Mouse (Mus musculus): ENCODE results near the gene Clic6. TPM values are rescaled to one million over a fixed set of nuclear protein-coding genes. Genes with fewer than 3 reads are reported as not detected.
A peak's percentile ranks its signal among the peaks of the same experiment; 100 is the strongest.

Gene Clic6
- polyA plus RNA-seq (2012; ENCODE audit: insufficient read depth, insufficient read length, missing spikeins) = not detected in 2 replicates

- Histone ChIP-seq H3K27ac (replicated peaks; ENCODE audit: low read depth, low read length) (no peak within 1 kb of the TSS), H3K4me3 (ENCODE audit: insufficient read depth, low read depth, low read length) (no peak within 1 kb of the TSS), H3K4me1 (ENCODE audit: control insufficient read depth, insufficient read depth, insufficient read length, low read length) (no peaks in the 10 kb centered on the region)
These were observed at the start of gene Clic6 for GRCm38 (mm10) chr16:92485436-92485835. Clic6 (plus strand) TSS chr16:92485736.

DNA sequence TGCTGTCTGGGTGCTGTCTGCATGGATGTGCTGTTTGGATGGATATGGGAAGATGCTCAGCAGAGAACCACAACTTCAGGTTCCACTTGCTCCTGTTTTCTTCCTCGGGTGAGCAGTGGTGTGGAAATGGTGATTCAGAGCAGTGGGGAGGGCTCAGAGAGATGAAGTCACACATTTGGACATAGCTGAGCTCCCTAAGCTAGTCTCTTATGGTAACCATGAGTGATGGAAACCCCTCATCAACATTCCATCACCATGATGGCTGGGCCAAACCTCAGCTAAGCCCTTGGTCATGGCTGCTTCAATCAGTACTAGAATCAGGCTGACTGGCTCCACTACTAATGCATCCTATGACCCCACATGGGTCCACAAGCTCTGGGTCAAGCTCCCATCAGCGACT, 45.8 kb upstream of the Clic6 start:
- Histone ChIP-seq H3K4me3 (ENCODE audit: insufficient read depth, low read depth, low read length) (no peak overlapping the region), H3K4me1 (ENCODE audit: control insufficient read depth, insufficient read depth, insufficient read length, low read length) (peaks cover 21% of the 10 kb centered on the region), H3K27ac (replicated peaks; ENCODE audit: low read depth, low read length) (no peak overlapping the region)

- Histone ChIP-seq H3K4me1 (ENCODE audit: control insufficient read depth, insufficient read depth, insufficient read length, low read length) (peaks cover 19% of the 10 kb centered on the region), H3K4me3 (ENCODE audit: insufficient read depth, low read depth, low read length) (no peak overlapping the region), H3K27ac (replicated peaks; ENCODE audit: low read depth, low read length) (peak overlapping the region; percentile 11; the same call in 1 of the 2 replicates)
These were observed 45.3 kb upstream of the Clic6 start for GRCm38 (mm10) chr16:92440229-92440628.

GRCm38 (mm10) chr16:92441203-92441602, 44.3 kb upstream of the Clic6 start:
- Histone ChIP-seq H3K4me3 (ENCODE audit: insufficient read depth, low read depth, low read length) (no peak overlapping the region), H3K4me1 (ENCODE audit: control insufficient read depth, insufficient read depth, insufficient read length, low read length) (peaks cover 19% of the 10 kb centered on the region), H3K27ac (replicated peaks; ENCODE audit: low read depth, low read length) (no peak overlapping the region)

DNA sequence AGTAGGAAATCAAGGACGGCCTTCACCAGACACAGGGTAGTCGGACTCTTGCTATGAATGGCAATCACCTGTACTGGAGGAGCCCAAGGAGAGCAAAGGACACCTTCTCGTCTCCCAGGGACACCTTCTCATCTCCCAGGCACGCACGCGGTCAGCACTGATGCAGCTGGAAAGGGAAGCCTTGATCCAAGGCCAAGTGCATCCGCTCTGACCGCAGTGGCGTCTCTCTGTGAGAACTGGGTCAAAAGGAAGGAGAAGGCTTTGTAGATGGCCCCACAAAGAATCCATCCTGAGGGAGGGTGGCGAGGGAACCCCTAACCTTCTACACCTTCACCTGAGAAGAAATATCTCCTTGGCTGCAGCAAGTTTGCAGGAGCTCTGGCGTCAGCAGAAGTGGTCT, 43.4 kb upstream of the Clic6 start:
- Histone ChIP-seq H3K4me1 (ENCODE audit: control insufficient read depth, insufficient read depth, insufficient read length, low read length) (peaks cover 19% of the 10 kb centered on the region), H3K4me3 (ENCODE audit: insufficient read depth, low read depth, low read length) (no peak overlapping the region), H3K27ac (replicated peaks; ENCODE audit: low read depth, low read length) (no peak overlapping the region)

DNA sequence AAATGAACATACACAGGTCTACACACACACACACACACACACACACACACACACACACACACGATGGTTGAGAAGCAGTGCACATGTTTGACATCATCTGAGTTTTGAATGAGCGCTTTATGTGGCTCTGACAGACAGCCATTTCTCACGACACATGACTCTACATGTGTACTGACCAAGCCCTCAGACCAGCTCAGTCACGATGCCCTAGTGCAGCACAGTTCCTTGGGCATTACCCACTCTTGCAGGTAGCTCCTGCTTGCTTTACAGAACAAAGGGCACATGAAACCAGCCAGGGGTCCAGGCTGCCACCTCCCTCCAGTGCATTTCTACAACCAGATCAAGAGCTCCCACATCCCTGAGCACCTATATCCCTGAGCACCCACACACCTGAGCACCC, 42.6 kb upstream of the Clic6 start:
- Histone ChIP-seq H3K4me3 (ENCODE audit: insufficient read depth, low read depth, low read length) (no peak overlapping the region), H3K4me1 (ENCODE audit: control insufficient read depth, insufficient read depth, insufficient read length, low read length) (peaks cover 19% of the 10 kb centered on the region), H3K27ac (replicated peaks; ENCODE audit: low read depth, low read length) (no peak overlapping the region)

DNA sequence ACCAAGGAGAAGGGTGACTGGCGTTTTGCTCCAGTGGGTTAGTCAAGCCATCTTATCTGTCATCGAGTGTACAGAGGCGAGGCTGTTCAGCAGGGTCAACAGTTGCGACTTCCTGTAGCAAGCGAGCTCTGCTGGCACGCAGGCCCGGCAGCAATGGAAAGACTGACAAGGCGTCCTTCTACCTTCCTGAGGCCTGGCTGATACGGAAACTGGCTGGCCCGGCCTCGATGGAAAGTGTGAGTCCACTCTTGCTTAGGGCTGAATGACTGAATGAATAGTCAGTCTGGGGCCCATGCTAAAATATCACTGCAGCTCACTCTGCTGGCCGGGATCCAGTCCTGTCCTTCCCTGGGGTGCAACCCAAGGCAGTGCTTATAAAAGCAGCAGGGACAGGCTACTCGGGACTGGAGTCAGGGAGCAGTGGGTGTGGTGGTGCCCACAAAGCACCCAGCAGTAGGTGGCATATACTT, 41.9 kb upstream of the Clic6 start:
- H3K27ac ChIP-seq (replicated peaks; ENCODE audit: low read depth, low read length) = peak overlapping the region; percentile 11; the same call in 1 of the 2 replicates
- no peak overlapping the region for H3K4me3 ChIP-seq (ENCODE audit: insufficient read depth, low read depth, low read length)
- peaks cover 19% of the 10 kb centered on the region for H3K4me1 ChIP-seq (ENCODE audit: control insufficient read depth, insufficient read depth, insufficient read length, low read length)

GRCm38 (mm10) chr16:92445377-92445776, 40.2 kb upstream of the Clic6 start:
- no peak overlapping the region for H3K27ac ChIP-seq (replicated peaks; ENCODE audit: low read depth, low read length)
- peaks cover 17% of the 10 kb centered on the region for H3K4me1 ChIP-seq (ENCODE audit: control insufficient read depth, insufficient read depth, insufficient read length, low read length)
- no peak overlapping the region for H3K4me3 ChIP-seq (ENCODE audit: insufficient read depth, low read depth, low read length)

DNA sequence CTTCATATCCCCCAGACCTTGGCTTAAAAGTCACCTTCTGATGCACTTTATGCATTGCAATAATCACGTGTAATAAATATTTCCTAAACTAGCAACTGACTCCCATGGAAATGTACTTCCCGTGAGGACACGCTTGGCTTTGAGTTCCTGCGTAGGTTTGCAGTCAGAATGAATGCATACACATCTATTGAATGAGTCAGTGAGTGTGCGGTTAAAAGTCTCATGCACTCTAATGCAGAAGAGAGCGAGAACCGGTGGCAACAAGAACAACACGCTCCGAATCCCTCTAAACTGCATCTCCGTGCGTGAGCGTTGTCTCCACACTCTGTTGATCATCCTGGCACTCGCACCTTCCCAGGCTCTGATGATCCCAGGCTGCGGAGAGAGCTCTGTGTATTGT, 36.5 kb upstream of the Clic6 start:
- Histone ChIP-seq H3K4me1 (ENCODE audit: control insufficient read depth, insufficient read depth, insufficient read length, low read length) (no peaks in the 10 kb centered on the region), H3K4me3 (ENCODE audit: insufficient read depth, low read depth, low read length) (no peak overlapping the region), H3K27ac (replicated peaks; ENCODE audit: low read depth, low read length) (no peak overlapping the region)

- Histone ChIP-seq H3K27ac (replicated peaks; ENCODE audit: low read depth, low read length) (no peak overlapping the region), H3K4me3 (ENCODE audit: insufficient read depth, low read depth, low read length) (no peak overlapping the region), H3K4me1 (ENCODE audit: control insufficient read depth, insufficient read depth, insufficient read length, low read length) (no peaks in the 10 kb centered on the region)
These were observed 35.2 kb upstream of the Clic6 start for GRCm38 (mm10) chr16:92450331-92450730.

DNA sequence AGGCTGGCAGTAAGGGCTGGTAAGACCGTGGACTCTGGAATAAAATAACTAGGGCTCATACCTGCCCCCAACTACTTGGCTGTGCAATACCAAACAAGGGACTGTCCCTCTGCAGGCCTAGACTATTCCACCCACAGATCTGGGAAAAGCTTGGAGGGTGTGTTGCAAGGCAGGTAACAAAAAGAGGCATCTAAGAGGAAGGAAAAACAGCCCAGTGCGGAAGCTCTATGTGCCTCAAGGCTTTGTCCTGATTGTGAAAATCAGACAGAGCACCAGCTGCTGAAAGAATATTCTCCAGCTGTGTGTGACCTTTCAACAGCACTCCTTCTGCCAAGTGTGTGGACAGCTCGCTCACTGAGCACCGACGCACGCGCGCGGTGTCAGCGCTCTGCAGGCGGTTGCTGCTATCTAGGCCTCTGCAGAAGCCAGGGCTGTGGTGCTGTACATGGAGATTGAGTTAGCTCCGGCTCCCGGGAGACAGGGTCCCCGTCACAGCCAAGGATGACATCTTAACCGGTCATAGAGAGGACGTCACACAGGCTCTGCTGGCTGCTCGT, 33.9 kb upstream of the Clic6 start:
- Histone ChIP-seq H3K27ac (replicated peaks; ENCODE audit: low read depth, low read length) (no peak overlapping the region), H3K4me3 (ENCODE audit: insufficient read depth, low read depth, low read length) (no peak overlapping the region), H3K4me1 (ENCODE audit: control insufficient read depth, insufficient read depth, insufficient read length, low read length) (no peaks in the 10 kb centered on the region)

DNA sequence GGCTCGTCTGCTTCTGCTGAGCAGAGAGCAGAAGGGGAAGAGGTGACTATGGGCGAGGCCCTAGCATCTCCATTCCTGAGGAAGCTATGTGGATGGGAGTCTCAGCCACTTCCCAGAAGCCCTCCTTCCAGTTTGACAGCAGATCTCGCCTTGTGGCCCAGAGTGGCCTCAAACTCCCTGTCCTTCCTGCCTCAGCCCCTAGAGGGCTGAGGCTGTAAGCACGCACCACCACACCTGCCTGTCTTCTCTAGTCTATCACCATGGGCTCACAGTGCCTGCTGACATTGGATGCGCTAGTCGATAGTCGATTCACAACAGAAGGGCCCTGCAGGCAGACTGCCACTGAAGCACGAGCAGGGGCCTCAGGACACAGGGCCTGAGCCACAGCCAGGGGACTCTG, 32.9 kb upstream of the Clic6 start:
- H3K4me3 ChIP-seq (ENCODE audit: insufficient read depth, low read depth, low read length) = no peak overlapping the region
- no peaks in the 10 kb centered on the region for H3K4me1 ChIP-seq (ENCODE audit: control insufficient read depth, insufficient read depth, insufficient read length, low read length)
- no peak overlapping the region for H3K27ac ChIP-seq (replicated peaks; ENCODE audit: low read depth, low read length)

- H3K4me3 ChIP-seq (ENCODE audit: insufficient read depth, low read depth, low read length) = no peak overlapping the region
- no peaks in the 10 kb centered on the region for H3K4me1 ChIP-seq (ENCODE audit: control insufficient read depth, insufficient read depth, insufficient read length, low read length)
These were observed 31.5 kb upstream of the Clic6 start for GRCm38 (mm10) chr16:92454002-92454401.

GRCm38 (mm10) chr16:92454495-92454894, 31.0 kb upstream of the Clic6 start:
- Histone ChIP-seq H3K4me1 (ENCODE audit: control insufficient read depth, insufficient read depth, insufficient read length, low read length) (no peaks in the 10 kb centered on the region), H3K27ac (replicated peaks; ENCODE audit: low read depth, low read length) (no peak overlapping the region), H3K4me3 (ENCODE audit: insufficient read depth, low read depth, low read length) (no peak overlapping the region)

More at GRCm38 (mm10) chr16:92454002-92454401, 31.5 kb upstream of the Clic6 start:
- no peak overlapping the region for H3K27ac ChIP-seq (replicated peaks; ENCODE audit: low read depth, low read length)

DNA sequence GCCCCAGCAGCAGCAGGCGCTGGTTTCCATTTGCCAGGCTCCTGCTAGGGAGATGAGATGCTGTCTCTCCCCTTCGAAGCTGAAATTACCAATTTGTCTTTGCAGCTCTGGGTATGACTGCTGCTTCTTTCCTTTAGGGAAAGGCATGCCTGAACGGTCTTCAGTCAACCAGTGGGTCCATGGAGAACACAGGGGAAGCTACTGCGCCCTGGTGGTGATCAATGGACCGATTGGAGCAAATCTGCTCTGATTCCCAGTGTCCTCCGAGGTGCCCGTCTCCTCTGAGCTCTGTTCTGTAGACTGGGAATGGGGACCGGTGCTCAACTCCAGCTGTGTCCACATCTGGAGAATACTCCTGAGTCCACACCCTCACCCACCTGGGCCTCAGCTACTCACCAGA, 30.0 kb upstream of the Clic6 start:
- Histone ChIP-seq H3K4me3 (ENCODE audit: insufficient read depth, low read depth, low read length) (no peak overlapping the region), H3K27ac (replicated peaks; ENCODE audit: low read depth, low read length) (no peak overlapping the region), H3K4me1 (ENCODE audit: control insufficient read depth, insufficient read depth, insufficient read length, low read length) (no peaks in the 10 kb centered on the region)

DNA sequence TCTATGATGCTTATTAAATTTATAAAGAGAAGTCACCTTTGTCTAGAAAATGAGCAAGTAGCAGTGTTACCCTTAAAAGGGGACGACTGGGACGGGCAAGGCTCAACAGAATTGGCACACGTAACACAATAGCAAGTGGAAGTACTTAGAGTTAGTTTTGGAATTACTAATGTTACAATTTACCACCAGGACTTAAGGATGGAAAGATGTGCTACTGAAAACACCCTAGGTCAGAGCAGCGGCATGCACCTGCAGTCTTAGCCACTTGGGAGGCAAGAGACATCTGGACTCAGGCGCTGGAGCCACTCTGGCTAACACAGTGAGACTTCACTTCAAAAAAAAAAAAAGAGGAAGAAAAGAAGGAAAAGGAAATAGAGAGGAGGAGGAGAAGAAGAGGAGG, 29.6 kb upstream of the Clic6 start:
- H3K4me3 ChIP-seq (ENCODE audit: insufficient read depth, low read depth, low read length) = no peak overlapping the region
- no peak overlapping the region for H3K27ac ChIP-seq (replicated peaks; ENCODE audit: low read depth, low read length)
- no peaks in the 10 kb centered on the region for H3K4me1 ChIP-seq (ENCODE audit: control insufficient read depth, insufficient read depth, insufficient read length, low read length)
